Mouse (Mus musculus): Measurements from ENCODE around the gene Flt4. TPM values are rescaled to one million over a fixed set of nuclear protein-coding genes. Genes with fewer than 3 reads are reported as not detected.

Flt4 gene
- total and polyA plus RNA-seq, 2 experiments from 2014 or later, result 1.1 to 2.9 TPM

- DNase-seq, result no peak
- no peaks in the 10 kb centered on the region for H3K9me3 ChIP-seq (ENCODE audit: low read length)
- peaks cover 20% of the 10 kb centered on the region for H3K36me3 ChIP-seq (ENCODE audit: insufficient read depth)
- TF ChIP-seq CTCF (IDR thresholded peaks at IDR 0.05; ENCODE audit: low read depth), result no peak
- H3K27me3 ChIP-seq (ENCODE audit: insufficient read depth, low read length), result no peaks in the 10 kb centered on the region
- H3K4me2 ChIP-seq (ENCODE audit: low read depth), result no peak overlapping the region
- 95% methylated on average over 1 of the region's 1 CpGs for WGBS
- no peak overlapping the region for H3K4me3 ChIP-seq (ENCODE audit: low read depth, low read length)
- no peak overlapping the region for H3K27ac ChIP-seq (ENCODE audit: low read depth, low read length)
- no peak overlapping the region for H3K9ac ChIP-seq
- no peak for ATAC-seq
- H3K4me1 ChIP-seq (ENCODE audit: insufficient read depth), result no peaks in the 10 kb centered on the region
These were observed 90.0 kb downstream of the Flt4 start for GRCm38 (mm10) chr11:49699079-49699478.

- WGBS, result over 99% methylated on average over 8 of the region's 8 CpGs
- Histone ChIP-seq H3K4me3 (ENCODE audit: low read depth, low read length) (no peak overlapping the region), H3K36me3 (ENCODE audit: insufficient read depth) (peaks cover 20% of the 10 kb centered on the region), H3K27me3 (ENCODE audit: insufficient read depth, low read length) (no peaks in the 10 kb centered on the region), H3K27ac (ENCODE audit: low read depth, low read length) (no peak overlapping the region), H3K9ac (no peak overlapping the region), H3K4me1 (ENCODE audit: insufficient read depth) (no peaks in the 10 kb centered on the region), H3K9me3 (ENCODE audit: low read length) (no peaks in the 10 kb centered on the region), H3K4me2 (ENCODE audit: low read depth) (no peak overlapping the region)
- DNase-seq (no peak), ATAC-seq (no peak)
- TF ChIP-seq CTCF (IDR thresholded peaks at IDR 0.05; ENCODE audit: low read depth), result no peak
These were observed 93.0 kb downstream of the Flt4 start for GRCm38 (mm10) chr11:49702014-49702413.

Other genes with a start within 250 kb of the Flt4 start
- gene Olfr1389, start 186.2 kb upstream of the Flt4 start, total RNA-seq (2014; rRNA removed), result not detected in 2 replicates
- not detected in 2 replicates for gene Olfr1389, start 186.2 kb upstream of the Flt4 start, polyA plus RNA-seq (2015; fragmentation: Nextera tagmentation; extraction: Ambion mirVana)
- gene Olfr1388, start 172.6 kb upstream of the Flt4 start, total RNA-seq (2014; rRNA removed), result 0.05 TPM in 1 of 2 replicates, not detected in the other
- 0.04 TPM in 1 of 2 replicates, not detected in the other for gene Olfr1388, start 172.6 kb upstream of the Flt4 start, polyA plus RNA-seq (2015; fragmentation: Nextera tagmentation; extraction: Ambion mirVana)
- not detected in 2 replicates for gene Olfr1387, start 153.9 kb upstream of the Flt4 start, total RNA-seq (2014; rRNA removed)
- gene Olfr1387, start 153.9 kb upstream of the Flt4 start, polyA plus RNA-seq (2015; fragmentation: Nextera tagmentation; extraction: Ambion mirVana), result not detected in 2 replicates
- not detected in 2 replicates for gene Olfr1386, start 144.2 kb upstream of the Flt4 start, total RNA-seq (2014; rRNA removed)
- not detected in 2 replicates for gene Olfr1386, start 144.2 kb upstream of the Flt4 start, polyA plus RNA-seq (2015; fragmentation: Nextera tagmentation; extraction: Ambion mirVana)
- 0.05 TPM in 1 of 2 replicates, not detected in the other for gene Olfr1385, start 120.2 kb upstream of the Flt4 start, total RNA-seq (2014; rRNA removed)
- gene Olfr1385, start 120.2 kb upstream of the Flt4 start, polyA plus RNA-seq (2015; fragmentation: Nextera tagmentation; extraction: Ambion mirVana), result not detected in 2 replicates
- not detected in 2 replicates for gene Olfr1384, start 102.5 kb upstream of the Flt4 start, total RNA-seq (2014; rRNA removed)
- not detected in 2 replicates for gene Olfr1384, start 102.5 kb upstream of the Flt4 start, polyA plus RNA-seq (2015; fragmentation: Nextera tagmentation; extraction: Ambion mirVana)
- not detected in 2 replicates for gene Olfr1383, start 89.6 kb upstream of the Flt4 start, total RNA-seq (2014; rRNA removed)
- gene Olfr1383, start 89.6 kb upstream of the Flt4 start, polyA plus RNA-seq (2015; fragmentation: Nextera tagmentation; extraction: Ambion mirVana), result not detected in 2 replicates
- gene Olfr1382, start 81.0 kb upstream of the Flt4 start, total RNA-seq (2014; rRNA removed), result not detected in 2 replicates
- not detected in 2 replicates for gene Olfr1382, start 81.0 kb upstream of the Flt4 start, polyA plus RNA-seq (2015; fragmentation: Nextera tagmentation; extraction: Ambion mirVana)
- gene Olfr1381, start 65.8 kb upstream of the Flt4 start, total RNA-seq (2014; rRNA removed), result not detected in 2 replicates
- gene Olfr1381, start 65.8 kb upstream of the Flt4 start, polyA plus RNA-seq (2015; fragmentation: Nextera tagmentation; extraction: Ambion mirVana), result not detected in 2 replicates
- not detected in 2 replicates for gene Olfr1380, start 52.4 kb upstream of the Flt4 start, total RNA-seq (2014; rRNA removed)
- not detected in 2 replicates for gene Olfr1380, start 52.4 kb upstream of the Flt4 start, polyA plus RNA-seq (2015; fragmentation: Nextera tagmentation; extraction: Ambion mirVana)
- 2.7 TPM in 1 of 2 replicates, not detected in the other for gene Scgb3a1, start 54.3 kb downstream of the Flt4 start, total RNA-seq (2014; rRNA removed)
- gene Scgb3a1, start 54.3 kb downstream of the Flt4 start, polyA plus RNA-seq (2015; fragmentation: Nextera tagmentation; extraction: Ambion mirVana), result 0.44 TPM in 1 of 2 replicates, not detected in the other
- gene Cnot6, start 103.5 kb downstream of the Flt4 start, total RNA-seq (2014; rRNA removed), result 45.4 and 63.9 TPM in 2 replicates
- gene Cnot6, start 103.5 kb downstream of the Flt4 start, polyA plus RNA-seq (2015; fragmentation: Nextera tagmentation; extraction: Ambion mirVana), result 19.4 and 31.9 TPM in 2 replicates
- 5.0 and 5.5 TPM in 2 replicates for gene Gfpt2, start 184.9 kb downstream of the Flt4 start, total RNA-seq (2014; rRNA removed)
- 6.5 and 7.4 TPM in 2 replicates for gene Gfpt2, start 184.9 kb downstream of the Flt4 start, polyA plus RNA-seq (2015; fragmentation: Nextera tagmentation; extraction: Ambion mirVana)
- gene Mapk9, start 237.5 kb downstream of the Flt4 start, total RNA-seq (2014; rRNA removed), result 92.3 and 123 TPM in 2 replicates
- gene Mapk9, start 237.5 kb downstream of the Flt4 start, polyA plus RNA-seq (2015; fragmentation: Nextera tagmentation; extraction: Ambion mirVana), result 41.5 and 55.6 TPM in 2 replicates